Mouse (Mus musculus): ENCODE data around the gene Arrdc4.

GRCm38 (mm10) chr7:68744206-68744605 is 4.8 kb downstream of the Arrdc4 start:
- TF ChIP-seq POLR2A (IDR thresholded peaks at IDR 0.05; ENCODE audit: borderline replicate concordance, extremely low read depth, insufficient read depth, insufficient read length, poor library complexity, severe bottlenecking) (no peak), CTCF (IDR thresholded peaks at IDR 0.05; ENCODE audit: borderline replicate concordance, extremely low read depth, insufficient read depth, insufficient read length) (no peak)

All from brain, embryonic 14.5 days (tissue).